Mouse (Mus musculus) MEL (cell line): Measurements from ENCODE around the gene Vps72. TPM values are rescaled to one million over a fixed set of nuclear protein-coding genes. Genes with fewer than 3 reads are reported as not detected.
A peak's percentile ranks its signal among the peaks of the same experiment; 100 is the strongest.
"Not testable (repeated sequence)": the region's sequence is repeated elsewhere in the genome, so short reads cannot be mapped to it uniquely, and the experiment has no call there.

Experiments
- DNase-seq: peaks from one replicate; pipeline ENCODE4 v3.0.0; 2011; ENCODE audit warnings: low read depth, low spot score
- H3K27ac ChIP-seq: 2 replicates; pipeline ENCODE4 v1.5.1; 2012; ENCODE audit warnings: low read depth, mild to moderate bottlenecking, control low read depth, low read length, moderate library complexity; ENCODE audit not compliant: control insufficient read depth
- H3K27me3 ChIP-seq, 2 experiments: fragments of 150-350 bp in 1 of 2; sonication (generic) in 1 of 2; 2 replicates each; pipeline ENCODE4 v1.6.1; 2012; ENCODE audit warnings: low read length in 2 of 2, mild to moderate bottlenecking in 2 of 2, improper control_type of control experiment in 1 of 2, moderate library complexity in 1 of 2; ENCODE audit not compliant: insufficient read depth in 2 of 2, control insufficient read depth in 1 of 2
- H3K36me3 ChIP-seq, 2 experiments: 2 replicates each; pipeline ENCODE4 v1.6.1; 2012 to 2014; ENCODE audit warnings: low read length in 2 of 2, improper control_type of control experiment in 1 of 2, inconsistent platforms in 1 of 2, mild to moderate bottlenecking in 1 of 2; ENCODE audit not compliant: insufficient read depth in 2 of 2, control insufficient read depth in 1 of 2
- H3K4me1 ChIP-seq, 2 experiments: fragments of 150-350 bp in 1 of 2; sonication (generic) in 1 of 2; 2 replicates each; pipeline ENCODE4 v1.6.1; 2012; ENCODE audit warnings: low read length in 2 of 2, improper control_type of control experiment in 1 of 2, mild to moderate bottlenecking in 1 of 2; ENCODE audit not compliant: insufficient read depth in 2 of 2, control insufficient read depth in 1 of 2
- H3K4me3 ChIP-seq, 2 experiments: fragments of 150-350 bp in 1 of 2; sonication (generic) in 1 of 2; 2 replicates each; pipeline ENCODE4 v1.5.1; 2012; ENCODE audit warnings: low read depth in 2 of 2, low read length in 2 of 2, mild to moderate bottlenecking in 2 of 2, moderate library complexity in 2 of 2, control low read depth in 1 of 2, improper control_type of control experiment in 1 of 2; ENCODE audit not compliant: control insufficient read depth in 1 of 2, insufficient read depth in 1 of 2
- H3K79me2 ChIP-seq: 2 replicates; pipeline ENCODE4 v1.6.1; 2012; ENCODE audit warnings: mild to moderate bottlenecking, low read length, moderate library complexity; ENCODE audit not compliant: control insufficient read depth, poor library complexity, insufficient read depth
- H3K9ac ChIP-seq: 2 replicates; pipeline ENCODE4 v1.6.1; 2012; ENCODE audit warnings: low read depth, mild to moderate bottlenecking, control low read depth, low read length, moderate library complexity; ENCODE audit not compliant: control insufficient read depth, poor library complexity, severe bottlenecking
- H3K9me3 ChIP-seq: fragments of 150-350 bp; sonication (generic); replicated peaks from 2 replicates; pipeline ENCODE4 v1.6.1; 2012; ENCODE audit warnings: mild to moderate bottlenecking, low read length, improper control_type of control experiment, moderate library complexity; ENCODE audit not compliant: insufficient read depth
- CTCF ChIP-seq, 3 experiments: IDR thresholded peaks in 2 of 3; conservative IDR thresholded peaks in 1 of 3; 2 replicates each; pipeline ENCODE4 v1.5.1; 2011 to 2012; ENCODE audit warnings: low read length in 3 of 3, low read depth in 2 of 3, mild to moderate bottlenecking in 2 of 3, improper control_type of control experiment in 1 of 3, inconsistent platforms in 1 of 3, mixed read lengths in 1 of 3, moderate library complexity in 1 of 3; ENCODE audit not compliant: control insufficient read depth in 1 of 3, insufficient read depth in 1 of 3, poor library complexity in 1 of 3, severe bottlenecking in 1 of 3
- ETS1 ChIP-seq: IDR thresholded peaks from 2 replicates; pipeline ENCODE4 v1.6.1; 2012; ENCODE audit warnings: low read depth, mild to moderate bottlenecking, inconsistent platforms, low read length, improper control_type of control experiment, moderate library complexity
- GATA1 ChIP-seq: IDR thresholded peaks from 2 replicates; pipeline ENCODE4 v1.6.1; 2011; ENCODE audit warnings: low read depth, low read length, improper control_type of control experiment
- JUND ChIP-seq: IDR thresholded peaks from 2 replicates; pipeline ENCODE4 v1.6.1; 2011; ENCODE audit warnings: low read depth, mild to moderate bottlenecking, improper control_type of control experiment, low read length
- NELFE ChIP-seq: IDR thresholded peaks from 2 replicates; pipeline ENCODE4 v1.6.1; 2011; ENCODE audit warnings: low read depth, low read length, improper control_type of control experiment
- RAD21 ChIP-seq: IDR thresholded peaks from 2 replicates; pipeline ENCODE4 v1.6.1; 2011; ENCODE audit warnings: mild to moderate bottlenecking, low read depth, low read length, improper control_type of control experiment
- SIN3A ChIP-seq: IDR thresholded peaks from 2 replicates; pipeline ENCODE4 v1.6.1; 2012; ENCODE audit warnings: low read length, improper control_type of control experiment, inconsistent platforms
- SMC3 ChIP-seq: IDR thresholded peaks from 2 replicates; pipeline ENCODE4 v1.6.1; 2011; ENCODE audit warnings: low read depth, low read length, improper control_type of control experiment
- TAL1 ChIP-seq: IDR thresholded peaks from 2 replicates; pipeline ENCODE4 v1.6.1; 2012; ENCODE audit warnings: mild to moderate bottlenecking, inconsistent platforms, low read length, moderate library complexity, mixed read lengths
- polyA plus RNA-seq, 2 experiments: library from polyadenylated mRNA; stranded (reverse) in 1 of 2; unstranded in 1 of 2; fragments of >175 nt in 1 of 2; fragments of >200 nt in 1 of 2; gene quantifications; 2 replicates each; pipeline versions ENCODE4 v1.2.1 to v1.2.4; 2012; ENCODE audit warnings: low replicate concordance in 2 of 2, low read depth in 1 of 2; ENCODE audit not compliant: insufficient read length in 2 of 2, insufficient read depth in 1 of 2, missing spikeins in 1 of 2
- total RNA-seq: library from RNA; depleted of rRNA; stranded (reverse); fragments of 300-350 nt; gene quantifications from 2 replicates; pipeline ENCODE4 v1.2.3, GENCODE M21; 2012

Vps72 gene
- total and polyA plus RNA-seq, 3 experiments: 128 to 416 (median 266) TPM

DNA sequence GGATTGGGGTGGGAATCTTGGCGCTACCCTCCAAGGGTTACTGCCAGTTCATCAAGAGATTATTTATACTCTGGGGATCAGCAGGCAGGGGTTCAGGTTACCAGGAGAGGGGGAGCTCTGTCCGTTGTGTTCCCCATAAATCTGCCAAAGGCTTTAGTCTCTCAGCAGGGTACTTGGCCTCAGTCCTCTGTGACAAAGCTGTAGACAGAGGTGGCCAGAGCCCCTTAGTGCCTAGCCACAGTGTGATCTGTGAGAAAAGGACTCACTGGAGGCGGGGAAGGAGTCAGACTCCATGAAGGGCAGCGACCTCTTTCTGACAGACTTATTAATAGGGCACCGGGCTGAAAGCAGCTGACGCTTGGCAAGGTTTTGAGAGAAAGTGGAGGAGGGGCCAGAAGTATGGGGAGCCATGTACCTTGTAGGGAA is 18.4 kb downstream of the Vps72 start:
- TF ChIP-seq SMC3: no peak
- TF ChIP-seq JUND: no peak
- no peak overlapping the region for H3K9ac ChIP-seq
- no peak overlapping the region for H3K4me3 ChIP-seq
- no peaks in the 10 kb centered on the region for H3K27me3 ChIP-seq
- H3K9me3 ChIP-seq: no peaks in the 10 kb centered on the region
- H3K27ac ChIP-seq: no peak overlapping the region
- peaks cover 0 to 8% of the 10 kb centered on the region in 2 experiments; a peak in 2 of 4 replicates for H3K4me1 ChIP-seq
- H3K36me3 ChIP-seq: peaks cover 0 to 4% of the 10 kb centered on the region in 2 experiments; a peak in 2 of 4 replicates
- no peak for DNase-seq
- H3K79me2 ChIP-seq: peaks cover 7% of the 10 kb centered on the region

DNA sequence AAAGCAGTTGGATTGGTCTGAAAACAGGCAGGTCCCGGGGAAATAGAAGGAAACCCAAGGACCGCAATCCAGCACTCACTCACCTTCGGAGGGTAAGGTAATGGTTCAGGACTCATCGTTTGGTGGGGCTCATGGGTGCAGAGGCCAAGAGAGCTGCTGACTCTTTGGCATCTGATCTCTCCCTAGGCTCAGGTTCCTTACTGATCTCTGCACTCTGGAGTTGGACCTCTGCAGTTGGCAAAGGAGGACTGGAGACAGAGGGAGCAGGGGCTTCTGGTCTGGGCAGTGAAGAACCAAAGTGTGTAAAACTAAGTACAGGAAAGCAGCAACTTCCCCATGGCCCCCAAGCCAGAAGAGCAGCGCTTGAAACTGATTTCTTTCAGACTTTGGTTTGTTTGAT is 19.3 kb downstream of the Vps72 start:
- Histone ChIP-seq H3K79me2 (peaks cover 7% of the 10 kb centered on the region), H3K36me3 (peaks cover 0 to 4% of the 10 kb centered on the region in 2 experiments; a peak in 2 of 4 replicates), H3K27ac (no peak overlapping the region), H3K4me1 (peaks cover 0 to 8% of the 10 kb centered on the region in 2 experiments; a peak in 2 of 4 replicates), H3K27me3 (no peaks in the 10 kb centered on the region), H3K4me3 (no peak overlapping the region), H3K9me3 (no peaks in the 10 kb centered on the region), H3K9ac (no peak overlapping the region)
- TF ChIP-seq SMC3 (no peak), GATA1 (no peak), TAL1 (no peak), SIN3A (no peak), NELFE (no peak), ETS1 (no peak)
- DNase-seq: no peak

DNA sequence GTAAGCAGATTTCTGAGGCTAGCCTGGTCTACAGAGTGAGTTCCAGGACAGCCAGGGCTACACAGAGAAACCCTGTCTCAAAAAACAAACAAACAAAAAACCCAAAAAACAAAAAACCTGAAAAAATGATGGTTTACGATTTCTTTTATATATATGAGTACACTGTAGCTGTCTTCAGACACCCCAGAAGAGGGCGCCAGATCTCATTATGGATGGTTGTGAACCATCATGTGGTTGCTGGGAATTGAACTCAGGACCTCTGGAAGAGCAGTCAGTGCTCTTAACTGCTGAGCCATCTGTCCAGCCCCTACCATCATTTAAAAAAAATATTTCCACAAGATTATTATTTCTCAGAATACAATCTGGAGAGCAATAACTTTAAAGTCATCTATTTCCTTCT is 21.6 kb downstream of the Vps72 start:
- H3K27ac ChIP-seq: not testable (repeated sequence)
- peaks cover 0 to 20% of the 10 kb centered on the region in 2 experiments; a peak in 3 of 4 replicates for H3K36me3 ChIP-seq
- TF ChIP-seq SMC3: peak; percentile 39
- TF ChIP-seq RAD21: peak; percentile 21
- TF ChIP-seq CTCF (IDR thresholded peaks at IDR 0.05 in 2 of 3, conservative IDR thresholded peaks at IDR 0.05 in 1 of 3; ENCODE audit: control insufficient read depth in 1 of 3, insufficient read depth in 1 of 3, low read depth in 2 of 3, low read length in 3 of 3, poor library complexity in 1 of 3, severe bottlenecking in 1 of 3): peak in 2 of 3 experiments; percentile 41 to 48; a peak in 4 of 6 replicates
- TF ChIP-seq, all 39 proteins: peak for 3; not testable (repeated sequence) for 36
- not testable (repeated sequence) for H3K27me3 ChIP-seq, H3K4me3 ChIP-seq, DNase-seq, H3K9ac ChIP-seq, H3K9me3 ChIP-seq
- peaks cover 11% of the 10 kb centered on the region for H3K79me2 ChIP-seq
- H3K4me1 ChIP-seq: peaks cover 12 to 24% of the 10 kb centered on the region in 2 experiments
